Mouse (Mus musculus) layer of hippocampus, postnatal 10 days (tissue): ENCODE data around the gene Shld2. TPM values are rescaled to one million over a fixed set of nuclear protein-coding genes. Genes with fewer than 3 reads are reported as not detected.
"Not testable (repeated sequence)": the region's sequence is repeated elsewhere in the genome, so short reads cannot be mapped to it uniquely, and the experiment has no call there.

Experiments used
- DNase-seq, 2 experiments: peaks; one replicate each; pipeline ENCODE4 v3.0.0; 2021; ENCODE audit warnings: low spot score in 2 of 2
- total RNA-seq, 2 experiments: library from RNA; stranded (reverse); gene quantifications; 2 replicates each; pipeline ENCODE4 v1.2.3; 2021

The Shld2 gene
- total RNA-seq, 2 experiments from 2014 or later = 9.7 to 13.5 TPM

DNA sequence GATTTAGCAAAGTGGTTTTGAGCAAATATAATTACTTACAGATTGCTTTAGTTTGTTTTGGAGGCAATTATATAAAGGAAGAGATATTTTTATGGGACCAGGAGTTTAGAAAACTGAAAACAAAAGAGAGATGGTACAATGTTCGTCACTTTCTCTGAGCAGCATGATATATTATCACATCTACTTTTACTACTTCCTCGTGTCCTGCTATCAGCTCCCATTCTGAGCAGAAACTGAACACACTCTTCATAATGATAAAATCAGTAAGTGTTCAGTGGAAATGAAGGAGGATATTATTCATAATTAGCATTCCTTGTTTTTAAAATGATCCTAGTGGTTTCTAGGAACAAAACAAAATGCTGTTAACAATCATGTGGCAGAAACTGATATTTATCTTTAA is 21.9 kb downstream of the Shld2 start:
- no peak for DNase-seq

DNA sequence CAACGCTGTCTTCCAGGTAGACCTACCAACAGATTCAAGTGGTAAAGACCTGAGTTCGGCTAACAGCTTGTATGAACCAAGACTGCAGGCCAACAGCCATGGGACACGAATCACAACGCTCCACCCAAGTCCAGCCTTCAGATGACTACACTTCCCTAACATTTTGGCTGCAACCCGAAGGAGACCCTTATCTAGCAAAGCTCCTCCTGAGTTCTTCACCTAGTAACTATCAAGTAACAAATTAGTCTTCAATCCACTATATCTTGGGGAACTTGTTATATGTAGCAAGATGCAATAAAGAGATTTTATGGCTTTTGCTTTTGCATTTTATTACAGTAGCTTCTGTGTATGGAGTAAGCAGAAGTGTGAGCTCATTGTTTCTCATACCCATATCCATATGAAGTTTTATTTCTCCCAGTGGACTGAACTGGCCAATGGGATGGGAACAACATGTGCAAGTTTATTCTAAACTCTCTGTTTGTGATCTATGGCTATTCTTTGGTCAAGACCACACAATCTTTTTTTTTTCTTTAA is 28.5 kb downstream of the Shld2 start:
- DNase-seq = no peak

DNA sequence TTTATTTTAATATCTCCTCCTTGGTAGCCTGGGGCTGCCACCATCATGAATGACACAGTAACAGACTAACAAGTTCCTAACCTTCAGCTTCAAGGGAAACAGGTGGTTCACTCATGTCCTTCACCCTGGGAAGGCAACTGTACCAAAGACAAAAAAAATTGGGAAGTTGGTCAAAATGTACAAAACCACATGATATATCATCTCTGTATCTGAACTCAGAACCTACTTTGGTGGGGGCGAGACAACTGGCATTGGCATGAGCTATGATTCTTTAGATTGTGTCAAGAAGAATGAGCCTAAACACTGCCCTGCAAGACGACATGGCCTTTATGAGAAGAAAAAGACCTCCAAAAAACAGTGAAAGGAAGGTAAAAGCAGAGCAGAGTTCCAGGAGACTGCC is 29.5 kb downstream of the Shld2 start:
- no peak for DNase-seq

DNA sequence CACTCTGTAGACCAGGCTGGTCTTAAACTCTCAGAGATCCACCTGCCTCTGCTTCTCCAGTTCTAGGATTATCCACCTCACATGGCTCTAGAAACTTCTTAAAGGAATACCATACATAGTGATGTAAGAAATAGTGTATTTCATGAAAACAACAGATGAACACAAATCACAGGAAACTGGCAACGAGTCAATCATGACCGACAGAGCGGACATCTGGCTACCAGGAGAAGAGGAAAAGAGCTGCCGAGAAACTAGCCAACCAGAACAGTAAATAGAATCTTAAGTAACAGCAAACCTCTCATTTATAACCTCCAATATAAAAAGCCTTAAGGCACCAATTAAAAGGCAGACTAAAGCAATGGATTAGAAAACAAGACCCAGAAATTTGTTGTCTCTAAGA is 30.6 kb downstream of the Shld2 start:
- no peak for DNase-seq

DNA sequence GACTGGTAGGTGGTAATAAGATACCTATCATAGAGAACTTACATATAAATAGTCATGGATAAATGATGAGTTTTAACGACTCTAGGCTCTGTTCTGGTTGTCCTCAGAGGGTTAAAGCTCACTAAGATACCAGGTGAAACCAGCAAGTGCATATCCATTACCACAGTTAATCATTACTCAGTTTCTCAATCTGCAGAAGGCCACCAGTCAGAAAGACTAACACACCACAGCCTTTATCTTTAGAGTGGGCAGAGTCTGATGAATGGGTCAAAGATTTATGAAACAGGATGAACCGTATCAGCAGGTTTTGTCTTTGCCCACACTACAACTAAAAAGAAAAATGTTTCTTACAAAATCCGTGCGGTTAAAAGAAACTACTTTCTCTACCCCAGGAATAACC is 35.1 kb downstream of the Shld2 start:
- DNase-seq = no peak

DNA sequence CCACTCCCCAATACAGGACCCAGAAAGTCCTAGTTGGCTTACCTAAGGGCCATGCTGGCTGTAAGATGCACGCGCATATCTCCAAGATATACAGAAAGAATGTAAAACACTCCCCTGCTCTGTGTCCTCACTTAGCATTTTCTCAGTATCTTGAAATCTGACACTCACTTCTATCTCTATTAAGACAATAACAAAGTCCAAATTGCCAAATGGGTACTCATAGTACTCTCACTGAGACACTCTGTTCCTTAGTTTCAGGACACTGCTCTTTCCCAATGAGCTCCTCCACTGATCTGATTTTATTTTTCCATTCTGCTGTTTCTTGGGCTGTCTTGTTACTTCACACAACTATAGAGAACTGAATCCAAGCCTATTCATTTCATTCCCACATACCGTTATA is 36.2 kb downstream of the Shld2 start:
- no peak for DNase-seq

DNA sequence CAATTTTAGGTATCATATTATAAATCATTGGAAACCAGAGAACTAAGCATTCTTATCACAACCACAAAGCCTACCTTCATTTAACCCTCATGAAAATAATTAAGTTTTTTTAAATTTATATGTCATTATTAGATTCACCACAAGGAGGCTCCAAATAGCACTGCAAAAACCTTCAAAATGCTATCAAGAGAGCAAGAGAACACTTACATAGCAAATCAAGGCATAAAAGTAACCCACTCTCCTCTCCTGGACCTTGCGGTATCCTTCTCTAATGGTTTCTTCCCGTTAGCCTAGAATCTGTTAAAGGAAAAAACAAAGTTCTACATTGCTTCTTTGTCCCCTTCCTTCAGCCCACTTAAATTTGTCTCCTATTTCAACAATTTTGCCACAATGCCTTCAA is 37.0 kb downstream of the Shld2 start:
- DNase-seq = no peak

DNA sequence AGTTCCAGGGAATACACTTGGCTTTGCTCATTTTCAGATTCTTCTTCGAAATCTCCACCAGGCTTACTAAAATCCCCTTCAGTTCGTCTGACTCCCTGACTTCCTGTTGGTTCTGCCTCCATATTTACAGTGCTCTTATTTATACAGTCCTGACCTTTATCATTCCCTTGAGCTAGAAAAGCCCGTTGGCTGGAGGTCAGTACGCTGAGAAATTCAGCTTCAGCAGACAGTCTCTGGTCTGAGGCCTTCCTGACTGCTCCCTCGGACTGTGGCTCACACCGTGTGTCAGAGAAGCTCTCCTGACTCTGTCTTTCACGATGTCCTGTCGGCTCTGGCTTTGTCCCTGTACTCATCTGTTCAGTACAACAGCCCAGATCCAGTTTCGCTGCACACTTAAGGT is 42.2 kb downstream of the Shld2 start:
- no peak for DNase-seq

DNA sequence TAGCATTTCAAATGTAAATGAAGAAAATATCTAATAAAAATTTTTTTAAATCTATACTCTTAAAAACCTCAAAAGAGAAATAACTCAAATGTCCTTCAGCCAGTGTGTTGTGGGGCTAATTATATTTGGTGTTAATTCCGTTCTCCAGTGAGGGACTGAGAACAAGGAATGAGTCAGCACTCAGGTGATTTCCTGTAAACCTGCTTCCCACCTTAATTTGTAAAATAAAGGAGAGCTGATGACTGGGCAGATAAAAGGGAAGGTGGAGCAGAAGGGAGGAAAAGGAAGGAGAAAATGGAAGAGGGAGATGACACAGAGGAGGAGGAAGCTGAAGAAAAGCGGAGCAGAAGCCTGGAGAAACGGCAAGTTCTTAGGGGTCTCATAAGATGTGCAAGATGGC is 51.8 kb downstream of the Shld2 start:
- not testable (repeated sequence) for DNase-seq

DNA sequence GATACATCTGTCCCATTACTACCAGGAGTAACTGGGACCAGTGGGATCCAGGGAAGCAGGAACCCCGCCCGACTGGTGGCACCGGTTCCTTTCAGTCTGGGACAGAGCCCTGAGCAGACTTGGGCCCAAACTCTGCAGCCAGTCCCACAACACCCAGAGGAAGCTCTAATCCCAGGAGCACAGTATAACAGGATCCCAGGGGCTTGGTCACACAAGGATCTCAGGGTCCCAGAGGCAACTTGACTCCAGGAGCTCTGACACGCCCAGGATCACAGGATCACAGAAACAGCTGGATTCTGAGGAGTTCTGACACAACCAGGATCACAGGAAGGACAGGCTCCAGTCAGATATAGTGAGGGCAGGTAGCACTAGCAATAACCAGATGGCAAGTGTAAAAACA is 57.0 kb downstream of the Shld2 start:
- DNase-seq = no peak

DNA sequence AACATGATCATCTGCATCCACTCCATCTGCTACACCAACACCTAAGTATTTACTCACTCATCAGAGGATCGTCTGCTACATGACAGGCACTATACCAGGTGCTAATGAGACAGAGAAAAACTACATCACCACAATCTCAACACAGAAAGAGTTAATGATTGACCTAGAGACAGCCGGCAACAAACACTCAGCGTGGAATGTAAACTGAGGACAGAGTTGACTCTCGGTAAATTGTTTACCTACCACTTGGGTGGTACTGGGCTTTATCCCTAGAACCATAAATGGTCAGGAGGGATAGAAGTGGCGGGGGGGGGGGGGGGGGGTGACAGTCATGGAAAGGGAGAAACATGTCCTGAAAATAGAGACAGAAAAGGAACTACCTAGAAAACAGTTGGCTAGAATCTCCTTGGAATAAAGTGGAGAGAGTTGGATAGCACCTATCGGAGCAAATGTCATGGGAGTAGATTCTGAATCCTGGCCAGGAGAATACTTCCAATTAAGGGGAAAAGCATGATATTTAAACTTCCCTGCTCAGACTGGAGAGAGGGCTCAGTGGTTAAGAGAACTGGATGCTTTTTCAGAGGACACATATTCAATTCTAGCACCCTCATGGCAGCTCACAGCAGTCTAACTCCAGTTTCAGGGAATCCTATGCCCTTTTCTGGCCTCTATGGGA is 57.7 kb downstream of the Shld2 start:
- DNase-seq = no peak

DNA sequence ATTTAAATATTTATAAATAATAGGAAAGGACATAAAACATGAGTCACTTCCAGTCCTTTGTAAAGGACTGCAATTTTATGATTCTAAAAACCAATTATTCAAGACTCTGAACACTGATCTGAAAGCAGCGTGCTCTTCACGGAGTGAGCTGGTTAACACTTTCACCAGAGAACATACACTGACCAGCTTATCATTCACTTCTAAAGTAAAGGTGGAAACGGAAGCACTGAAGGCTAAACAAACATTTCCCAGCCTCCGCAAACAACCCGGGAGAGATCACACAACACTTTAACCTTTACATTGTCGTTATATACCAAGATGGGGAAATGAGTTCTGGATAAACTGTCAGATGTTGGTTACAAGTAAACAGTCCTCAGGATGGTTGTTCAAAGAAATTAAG is 69.6 kb downstream of the Shld2 start:
- DNase-seq = no peak

DNA sequence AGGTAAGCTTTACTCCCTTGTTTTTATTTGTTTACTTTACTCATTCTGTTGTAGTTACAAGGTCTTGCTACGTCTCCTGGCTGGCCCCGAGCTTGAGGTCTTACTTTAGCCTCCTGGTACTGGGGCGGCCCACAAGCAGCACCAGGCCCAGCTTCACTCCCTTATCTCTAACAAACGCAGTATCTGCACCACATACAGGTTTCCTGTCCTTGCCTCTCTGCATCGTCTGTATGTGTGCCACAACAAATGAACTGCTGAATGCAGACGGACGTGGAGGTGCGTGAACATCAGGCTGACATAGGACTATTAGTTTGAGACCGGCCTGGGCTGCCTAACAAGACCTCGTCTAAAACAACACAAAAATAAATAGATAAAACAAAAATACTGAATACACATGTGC is 70.0 kb downstream of the Shld2 start:
- DNase-seq = no peak

DNA sequence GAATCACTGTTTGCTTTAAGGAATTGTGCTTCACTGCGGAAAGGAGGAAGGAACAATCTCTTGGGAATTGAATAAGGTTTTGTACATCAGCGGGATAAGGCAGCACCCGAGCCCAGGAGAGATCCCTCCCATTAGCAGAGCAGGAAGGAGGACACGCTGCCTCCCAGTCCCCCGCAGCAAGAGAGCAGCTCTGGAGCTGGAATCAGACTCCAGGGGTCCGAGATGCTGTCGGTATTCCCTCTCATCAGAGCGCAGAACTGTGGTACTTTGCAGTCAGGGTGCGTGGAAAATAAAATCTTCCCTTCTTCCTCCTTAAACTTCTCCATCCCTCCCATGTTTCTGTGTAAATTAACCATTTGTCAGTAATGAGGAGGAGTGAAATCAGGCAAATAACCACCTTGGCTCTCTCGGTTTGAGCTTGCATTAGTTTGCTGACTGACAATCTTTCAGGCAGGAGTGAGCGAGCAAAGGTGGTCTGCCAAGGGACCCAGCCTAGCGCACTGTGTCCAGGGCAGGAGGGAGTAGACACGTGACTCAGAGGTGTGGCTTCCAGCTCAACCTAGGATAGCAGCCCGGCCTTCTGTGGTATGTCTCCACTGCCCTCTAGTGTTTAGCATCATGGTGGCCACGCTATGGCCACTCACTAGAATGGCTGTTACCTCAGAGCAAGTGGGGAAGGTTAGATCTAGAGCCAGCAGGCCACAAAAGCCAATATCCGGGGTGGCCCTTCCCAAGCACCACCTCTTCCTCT is 75.5 kb downstream of the Shld2 start:
- DNase-seq = peak; percentile 47 to 59

DNA sequence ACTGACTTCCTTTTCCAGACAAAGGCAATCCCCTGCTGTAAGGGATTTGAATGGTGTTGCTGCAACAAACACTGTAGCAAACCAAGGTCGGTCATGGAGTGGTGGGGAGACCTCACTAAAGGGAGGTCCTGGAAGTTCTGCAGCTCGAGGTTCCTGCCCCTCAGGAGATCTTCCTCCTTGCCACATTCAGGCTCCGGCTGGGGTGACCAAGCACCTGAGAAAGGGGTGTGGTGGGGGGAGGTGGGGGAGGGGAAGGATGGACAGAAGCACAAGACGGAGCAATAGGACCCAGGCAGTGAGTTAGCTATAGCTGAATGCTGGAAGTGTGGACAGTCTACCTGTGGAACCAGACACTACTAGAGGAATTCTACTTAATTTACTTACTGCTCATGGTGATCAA is 76.4 kb downstream of the Shld2 start:
- DNase-seq = no peak

DNA sequence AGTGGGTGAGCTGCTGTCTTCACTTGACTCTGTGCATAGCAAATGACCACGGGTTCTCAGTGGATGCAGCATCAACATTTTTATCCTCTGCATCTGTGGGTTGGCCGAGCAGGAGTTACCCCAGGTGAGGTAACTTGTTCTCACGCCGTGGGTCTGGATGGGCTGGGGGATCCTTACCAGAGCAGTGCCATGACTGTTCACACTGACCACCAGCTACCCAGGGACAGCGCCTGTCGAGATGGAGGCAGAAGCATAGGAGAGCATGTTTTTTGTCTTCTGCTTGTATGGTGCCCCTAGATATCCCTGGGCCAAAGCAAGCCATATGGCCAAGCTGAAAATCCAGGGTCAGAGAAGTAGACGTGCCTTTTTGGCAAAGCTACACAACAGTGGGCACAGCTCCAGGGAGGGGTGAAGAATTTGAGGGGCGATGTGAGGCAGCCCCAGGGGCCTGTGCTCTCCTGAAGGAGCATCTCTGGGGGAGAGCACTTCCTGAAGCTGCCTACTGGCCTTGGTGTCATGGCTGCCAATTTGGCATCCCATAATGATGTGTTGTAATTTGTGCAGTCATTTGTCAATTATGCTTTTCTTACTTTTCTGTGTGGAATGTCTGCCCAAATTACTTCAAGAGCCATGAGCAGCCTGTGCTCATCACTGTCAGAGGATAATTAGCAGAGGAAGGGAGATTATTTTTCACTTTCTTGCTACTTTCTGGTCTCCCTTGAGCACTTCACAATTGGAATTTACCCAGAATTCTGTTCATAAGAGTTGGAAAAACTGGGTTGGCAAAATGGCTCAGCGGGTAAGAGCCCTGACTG is 77.2 kb downstream of the Shld2 start:
- no peak for DNase-seq

DNA sequence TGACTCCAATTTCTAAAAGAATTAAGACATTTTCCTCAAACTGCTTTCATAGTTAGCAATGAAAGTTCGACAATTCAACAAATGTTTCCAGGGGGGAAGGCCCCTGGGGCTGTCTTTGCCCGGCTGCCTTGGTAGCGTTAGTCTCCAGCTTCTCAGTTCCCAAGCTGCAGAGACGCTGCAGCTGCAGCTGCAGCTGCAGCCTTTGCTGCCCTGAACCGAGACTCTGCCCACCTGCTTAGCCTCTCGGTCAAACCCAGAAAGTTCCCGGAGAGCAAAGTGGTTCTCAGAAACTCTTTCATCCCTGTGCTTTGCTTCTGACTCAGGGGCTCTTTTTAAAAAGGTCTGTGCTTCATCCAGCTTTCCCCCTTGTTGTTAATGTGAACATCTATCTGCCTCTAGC is 78.0 kb downstream of the Shld2 start:
- no peak for DNase-seq

DNA sequence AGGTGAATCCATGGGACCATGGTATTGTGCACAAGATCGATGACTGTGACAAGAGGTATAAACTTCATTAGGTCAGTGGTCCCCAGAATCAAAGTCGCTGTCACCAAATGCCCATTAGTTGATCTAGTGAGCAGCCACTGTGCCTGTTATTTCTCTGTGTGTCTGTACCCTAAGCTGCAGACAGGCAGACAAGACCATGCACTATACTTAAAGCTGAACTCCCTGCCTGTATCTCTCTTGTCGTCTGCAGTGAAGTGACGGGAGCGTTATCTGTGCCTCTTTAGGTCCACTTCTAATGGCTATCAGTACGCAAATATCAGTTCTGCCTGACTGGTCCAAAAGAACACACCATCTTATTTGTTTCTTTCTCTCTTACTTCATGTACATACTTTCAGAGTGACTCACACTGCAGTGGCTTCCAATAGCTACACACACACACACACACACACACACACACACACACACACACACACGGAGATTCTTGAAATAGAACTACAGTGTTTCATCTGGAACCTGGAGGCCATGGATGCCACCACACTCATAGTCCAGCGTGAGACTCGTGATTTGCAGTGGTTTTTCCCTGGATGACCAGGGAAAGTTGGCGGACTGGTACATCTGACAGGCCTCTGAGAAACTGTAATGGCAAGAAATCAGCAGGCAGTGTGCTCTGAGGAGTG is 81.3 kb downstream of the Shld2 start:
- DNase-seq = no peak

DNA sequence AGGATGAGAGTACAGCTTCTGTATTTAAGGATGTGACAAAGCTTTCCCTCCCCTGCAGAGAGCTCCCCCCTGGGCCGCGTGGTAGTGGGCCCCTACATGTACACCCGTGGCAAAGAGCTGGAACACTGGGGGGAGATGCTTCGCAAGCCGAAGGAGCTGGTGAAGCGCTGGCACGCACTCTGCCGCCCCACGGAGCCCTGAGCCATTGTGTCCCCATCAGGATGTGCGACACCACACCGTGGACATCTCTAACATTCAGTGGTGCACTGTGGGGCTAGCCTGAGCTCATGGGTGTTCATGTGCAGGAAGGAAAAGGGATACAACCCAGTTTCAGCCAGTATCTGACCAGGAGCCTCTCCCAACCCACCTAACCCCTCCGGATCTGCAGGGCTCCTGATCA is 82.3 kb downstream of the Shld2 start:
- no peak for DNase-seq

DNA sequence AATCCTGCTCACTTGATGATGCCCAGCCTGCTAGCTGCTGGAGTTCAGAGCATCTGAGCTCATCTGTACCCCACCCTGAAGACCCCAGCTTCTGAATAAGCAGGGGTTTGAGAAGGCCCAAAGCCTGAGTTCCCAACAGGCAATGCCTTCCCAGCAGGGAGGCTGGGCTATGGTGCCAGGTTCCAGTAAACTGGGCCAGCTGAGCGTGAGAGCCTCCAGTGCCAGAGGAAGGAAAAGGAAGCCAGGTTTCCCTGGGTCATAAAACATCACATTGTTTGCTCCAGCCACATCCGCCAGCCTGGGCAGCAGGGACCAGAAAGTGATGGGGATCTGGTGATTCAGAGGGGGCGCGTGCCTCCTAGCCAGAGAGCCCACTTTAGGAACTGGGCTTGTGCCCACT is 83.7 kb downstream of the Shld2 start:
- DNase-seq = peak; percentile 46 to 60

DNA sequence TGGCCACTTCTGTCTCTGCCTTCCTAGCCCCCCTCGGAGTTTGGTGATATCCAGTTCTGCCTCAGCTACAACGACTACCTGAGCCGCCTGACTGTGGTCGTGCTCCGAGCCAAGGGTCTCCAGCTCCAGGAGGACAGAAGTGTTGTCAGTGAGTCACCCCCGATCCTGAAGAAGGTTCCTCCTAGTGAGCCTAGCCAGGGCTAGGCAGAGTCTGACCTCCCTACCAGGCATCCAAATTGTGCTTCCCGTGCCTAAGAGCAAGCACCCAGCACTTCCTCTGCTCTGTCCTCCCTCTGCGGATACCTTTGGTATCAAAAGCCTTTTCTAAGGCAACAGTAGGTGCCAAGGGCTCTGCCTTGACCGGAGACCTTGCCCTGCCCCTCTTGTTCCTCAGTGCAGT is 84.3 kb downstream of the Shld2 start:
- DNase-seq = no peak
